Mouse (Mus musculus) bone marrow macrophage, adult 2 months (primary cell): ENCODE data around the gene Fgf18.

Experiments
- CTCF ChIP-seq: IDR thresholded peaks from 2 replicates; pipeline ENCODE4 v1.5.1; 2012; ENCODE audit warnings: low read depth, mild to moderate bottlenecking, low read length, moderate library complexity
- POLR2A ChIP-seq: IDR thresholded peaks from 2 replicates; pipeline ENCODE4 v1.6.1; 2012; ENCODE audit warnings: mild to moderate bottlenecking, low read depth, low read length, borderline replicate concordance

- TF ChIP-seq CTCF (no peak), POLR2A (no peak)
These were observed 46.5 kb upstream of the Fgf18 start for GRCm38 (mm10) chr11:33193695-33194094.
